Mouse (Mus musculus) central nervous system, embryonic 11.5 days (tissue): ENCODE measurements around the gene Olfr1185-ps1. TPM values are rescaled to one million over a fixed set of nuclear protein-coding genes. Genes with fewer than 3 reads are reported as not detected.

Experiments used
- polyA plus RNA-seq: library from polyadenylated mRNA; depleted of rRNA; stranded (reverse); fragments of >200 nt; gene quantifications from 2 replicates; pipeline ENCODE4 v1.2.3, GENCODE M21; 2012; rRNA removed

The Olfr1185-ps1 gene
- polyA plus RNA-seq = not detected in 2 replicates

GRCm38 (mm10) chr2:88493020-88493419 is at the start of gene Olfr1185-ps1:
Olfr1185-ps1 (plus strand) TSS chr2:88493320.

GRCm38 (mm10) chr2:88449031-88449430 is 44.1 kb upstream of the Olfr1185-ps1 start, which contains the start of gene Gm13757:
Gm13757 (minus strand) TSS chr2:88449131.

GRCm38 (mm10) chr2:88454567-88454966 is 38.6 kb upstream of the Olfr1185-ps1 start, which contains the start of gene Olfr1183:
Olfr1183 (plus strand) TSS chr2:88454867.

DNA sequence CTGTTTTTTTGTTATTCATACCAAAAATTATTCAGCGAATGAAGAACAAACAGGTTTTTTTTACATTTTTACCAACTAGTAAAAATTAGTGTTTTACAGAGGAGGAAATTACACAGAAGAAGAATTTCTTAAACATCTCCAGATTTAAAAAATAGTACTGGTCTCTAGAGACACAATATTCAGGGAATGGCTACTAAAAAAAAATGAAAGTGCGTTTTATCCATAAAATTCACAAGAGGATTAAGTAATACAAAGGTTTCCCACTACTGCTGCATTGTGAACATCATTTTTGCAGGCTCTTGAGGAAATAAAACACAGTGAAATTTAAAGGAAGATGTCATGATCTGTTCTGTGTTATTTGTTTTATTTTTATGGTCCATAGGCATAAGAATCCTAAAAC is 9.8 kb upstream of the Olfr1185-ps1 start, which contains the start of gene Olfr1184:
Olfr1184 (plus strand) TSS at position 301 of the 400 bp plus-strand sequence.

GRCm38 (mm10) chr2:88518251-88518650 is 25.1 kb downstream of the Olfr1185-ps1 start, which contains the start of gene Olfr1186:
Olfr1186 (plus strand) TSS chr2:88518551.

Other genes with a start within 250 kb of the Olfr1185-ps1 start
- gene Olfr1173, start 213.4 kb upstream of the Olfr1185-ps1 start, polyA plus RNA-seq = not detected in 2 replicates
- gene Olfr1174-ps, start 178.2 kb upstream of the Olfr1185-ps1 start, polyA plus RNA-seq = not detected in 2 replicates
- gene Olfr1175-ps, start 166.1 kb upstream of the Olfr1185-ps1 start, polyA plus RNA-seq = not detected in 2 replicates
- not detected in 2 replicates for gene Olfr1176, start 156.6 kb upstream of the Olfr1185-ps1 start, polyA plus RNA-seq
- not detected in 2 replicates for gene Olfr1177-ps, start 146.8 kb upstream of the Olfr1185-ps1 start, polyA plus RNA-seq
- not detected in 2 replicates for gene Olfr1178, start 106.3 kb upstream of the Olfr1185-ps1 start, polyA plus RNA-seq
- not detected in 2 replicates for gene Olfr1179, start 86.9 kb upstream of the Olfr1185-ps1 start, polyA plus RNA-seq
- gene Olfr1180, start 74.2 kb upstream of the Olfr1185-ps1 start, polyA plus RNA-seq = not detected in 2 replicates
- gene Olfr1181, start 67.1 kb upstream of the Olfr1185-ps1 start, polyA plus RNA-seq = not detected in 2 replicates
- gene Gm13757, start 44.2 kb upstream of the Olfr1185-ps1 start, polyA plus RNA-seq = not detected in 2 replicates
- gene Olfr1183, start 38.5 kb upstream of the Olfr1185-ps1 start, polyA plus RNA-seq = not detected in 2 replicates
- gene Olfr1184, start 9.7 kb upstream of the Olfr1185-ps1 start, polyA plus RNA-seq = not detected in 2 replicates
- gene Olfr1186, start 25.2 kb downstream of the Olfr1185-ps1 start, polyA plus RNA-seq = not detected in 2 replicates
- gene Olfr1188, start 63.6 kb downstream of the Olfr1185-ps1 start, polyA plus RNA-seq = not detected in 2 replicates
- gene Olfr1189, start 93.1 kb downstream of the Olfr1185-ps1 start, polyA plus RNA-seq = not detected in 2 replicates
- not detected in 2 replicates for gene Olfr1191-ps1, start 147.2 kb downstream of the Olfr1185-ps1 start, polyA plus RNA-seq
- not detected in 2 replicates for gene Olfr1192-ps1, start 155.2 kb downstream of the Olfr1185-ps1 start, polyA plus RNA-seq
- not detected in 2 replicates for gene Olfr1193, start 182.3 kb downstream of the Olfr1185-ps1 start, polyA plus RNA-seq
- not detected in 2 replicates for gene Olfr1195, start 195.9 kb downstream of the Olfr1185-ps1 start, polyA plus RNA-seq
- not detected in 2 replicates for gene Olfr1196, start 211.3 kb downstream of the Olfr1185-ps1 start, polyA plus RNA-seq
- not detected in 2 replicates for gene Olfr1197, start 239.0 kb downstream of the Olfr1185-ps1 start, polyA plus RNA-seq